Mouse (Mus musculus): ENCODE data around the gene B4galt3. TPM values are rescaled to one million over a fixed set of nuclear protein-coding genes. Genes with fewer than 3 reads are reported as not detected.
A peak's percentile ranks its signal among the peaks of the same experiment; 100 is the strongest.
"Not testable (repeated sequence)": the region's sequence is repeated elsewhere in the genome, so short reads cannot be mapped to it uniquely, and the experiment has no call there.

The B4galt3 gene
- total RNA-seq, 4 experiments from 2014 or later = 15.4 to 20.8 (median 19.1) TPM

DNA sequence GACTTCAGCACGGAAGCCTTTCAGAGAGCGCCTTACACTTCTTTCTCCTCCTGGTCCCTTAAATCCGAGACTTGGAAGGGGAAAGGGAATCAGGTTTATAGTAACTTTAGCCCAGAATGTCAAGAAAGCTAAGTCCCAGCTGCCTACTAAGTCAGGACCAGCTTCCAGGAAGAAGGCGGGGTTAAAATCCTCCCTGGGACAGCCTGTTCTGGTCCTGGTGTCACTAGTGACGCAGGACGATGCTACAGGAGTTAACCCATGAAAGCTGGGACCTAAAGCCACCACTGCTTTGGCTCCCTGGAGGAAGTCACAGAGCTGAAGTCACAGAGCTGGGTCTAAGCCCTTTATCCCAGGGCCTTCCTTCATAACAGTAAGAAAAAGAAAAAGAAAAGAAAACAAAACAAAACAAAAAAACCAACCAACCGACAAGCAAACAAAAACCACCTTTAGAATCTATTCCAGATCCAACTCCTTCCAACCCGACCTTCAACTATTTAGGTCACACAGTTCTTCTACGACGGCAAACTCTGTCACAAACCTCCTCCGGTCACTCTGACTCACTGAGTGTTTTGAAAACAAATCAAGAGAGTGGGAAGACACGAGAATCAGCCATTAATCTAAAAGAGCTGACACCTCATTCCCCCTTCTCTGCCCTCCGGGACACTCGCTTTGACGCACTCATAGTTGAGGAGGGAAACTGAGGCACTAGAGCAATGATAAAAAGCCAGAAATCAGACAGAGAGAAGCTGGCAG, 30.0 kb upstream of the B4galt3 start:
- DNase-seq (ENCODE audit: low spot score) = peak; percentile 74

- no peak for DNase-seq (ENCODE audit: low spot score)
Observed at GRCm38 (mm10) chr1:171240911-171241310, 29.2 kb upstream of the B4galt3 start.

GRCm38 (mm10) chr1:171241952-171242351, 28.2 kb upstream of the B4galt3 start:
- not testable (repeated sequence) for DNase-seq (ENCODE audit: low spot score)

GRCm38 (mm10) chr1:171245353-171245752, 24.8 kb upstream of the B4galt3 start:
- no peak for DNase-seq (ENCODE audit: low spot score)

DNA sequence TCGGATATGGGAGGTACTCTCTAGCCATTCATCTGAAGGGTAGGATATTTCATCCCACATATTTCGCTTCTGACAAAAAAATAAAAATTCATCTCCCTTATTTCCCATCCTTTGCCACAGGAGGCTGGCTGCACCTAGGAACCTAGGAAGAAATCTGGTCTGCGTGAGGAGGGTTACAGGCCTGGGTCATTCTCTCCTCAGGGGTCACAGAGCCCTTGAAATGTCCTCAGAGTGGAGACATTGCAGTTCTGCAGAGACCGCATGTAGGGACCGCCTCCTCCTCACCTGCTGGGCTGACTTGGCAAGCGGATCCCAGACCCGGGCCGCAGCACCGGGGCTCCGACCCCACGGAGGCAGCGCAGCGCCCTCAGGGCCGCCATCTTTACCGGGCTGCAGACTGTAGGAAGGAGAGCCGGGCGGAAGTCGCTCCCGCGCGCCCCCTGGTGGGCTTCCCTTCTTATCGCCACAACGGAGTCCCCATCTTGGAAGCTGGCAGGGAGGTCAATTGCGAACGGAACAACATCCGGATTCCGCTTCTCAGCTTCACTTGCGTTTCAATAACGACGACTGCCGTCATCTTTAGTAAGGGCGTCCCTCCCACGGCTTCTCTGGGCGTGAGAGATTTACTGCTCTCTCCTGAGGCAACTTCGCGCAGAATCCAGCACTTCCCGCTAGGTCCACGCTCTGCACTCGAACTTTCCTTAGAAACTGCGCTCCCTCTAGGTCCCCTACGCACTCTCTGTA, 23.2 kb upstream of the B4galt3 start:
- peak; percentile 98 for DNase-seq (ENCODE audit: low spot score)

- no peak for DNase-seq (ENCODE audit: low spot score)
Observed at GRCm38 (mm10) chr1:171247453-171247841, 22.7 kb upstream of the B4galt3 start.

GRCm38 (mm10) chr1:171247916-171248315, 22.2 kb upstream of the B4galt3 start:
- DNase-seq (ENCODE audit: low spot score) = peak; percentile 68

DNA sequence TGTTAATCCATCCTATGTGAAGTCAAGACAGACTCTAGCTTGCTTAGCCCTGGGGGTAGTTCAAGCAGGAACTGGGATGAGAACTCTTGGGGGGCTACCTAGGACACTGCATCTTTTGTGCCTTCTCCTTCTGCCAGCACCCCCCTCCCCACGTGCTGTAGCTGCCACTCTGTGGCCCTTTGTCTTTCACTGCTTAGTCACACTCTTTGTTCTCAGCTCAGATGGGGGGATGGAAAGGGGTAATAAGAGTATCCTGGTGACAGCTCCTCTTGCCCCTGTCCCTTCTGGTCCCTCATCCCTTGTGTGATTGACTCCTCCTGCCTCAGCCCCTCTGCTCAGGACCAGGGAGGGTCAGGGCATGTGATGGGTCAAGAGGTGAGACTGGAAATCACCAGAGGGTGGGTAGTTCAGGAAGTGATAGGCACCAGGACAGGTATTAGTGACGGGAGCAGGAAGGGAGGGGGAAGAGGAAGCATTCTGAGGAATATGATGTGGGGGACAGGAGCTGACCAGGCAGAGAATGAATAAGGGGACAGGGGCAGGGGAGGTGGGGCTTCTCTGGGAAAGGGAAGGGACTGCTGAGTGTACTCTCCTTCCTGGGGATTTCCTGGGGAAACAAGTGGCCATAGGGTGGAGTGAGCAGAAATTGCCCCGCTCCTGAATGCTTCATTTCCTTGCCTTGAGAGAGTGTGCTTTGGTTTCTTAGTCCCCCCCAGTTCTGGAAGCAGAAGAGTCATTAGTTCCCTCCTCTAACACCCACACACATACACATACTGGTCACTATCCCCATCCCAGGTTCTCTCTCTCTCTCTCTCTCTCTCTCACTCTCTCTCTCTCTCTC, 21.5 kb upstream of the B4galt3 start:
- peak; percentile 46 for DNase-seq (ENCODE audit: low spot score)

DNA sequence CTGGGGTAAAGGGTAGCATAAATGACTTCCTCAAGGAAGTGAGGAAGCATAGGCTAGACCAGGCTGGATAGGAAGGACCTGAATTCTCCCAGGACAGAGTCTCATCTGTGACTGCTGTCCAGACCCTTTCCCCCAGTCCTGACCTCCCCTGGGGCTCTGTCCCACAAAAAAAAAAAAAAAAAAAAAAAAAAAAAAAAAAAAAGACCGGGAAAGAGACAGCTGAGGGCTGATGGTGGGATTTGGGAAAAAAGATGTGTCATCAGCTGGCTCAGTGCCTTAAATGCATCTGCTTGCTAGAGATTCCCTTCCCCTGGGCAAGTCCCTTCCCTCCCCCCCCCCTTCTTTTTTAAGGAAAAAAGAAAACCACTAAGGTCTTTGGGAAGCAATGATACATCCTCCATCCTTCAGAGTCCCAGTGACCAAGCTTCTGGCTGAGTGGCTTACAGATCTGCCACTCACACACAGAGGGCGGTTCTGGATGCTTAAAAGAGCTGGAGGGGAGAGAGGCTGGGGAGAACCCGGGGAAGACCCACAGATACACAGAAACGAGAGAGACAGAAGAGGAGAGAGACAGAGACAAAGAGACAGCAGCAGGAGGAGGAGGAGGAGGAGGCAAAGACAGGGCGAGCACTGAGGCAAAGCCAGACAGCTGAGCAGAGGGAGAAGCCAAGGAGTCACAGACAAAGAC, 20.1 kb upstream of the B4galt3 start, which contains the start of gene Adamts4:
TSS of gene Adamts4 (plus strand) at position 509 of the 688 bp plus-strand sequence.
- peak; percentile 73 for DNase-seq (ENCODE audit: low spot score)

DNA sequence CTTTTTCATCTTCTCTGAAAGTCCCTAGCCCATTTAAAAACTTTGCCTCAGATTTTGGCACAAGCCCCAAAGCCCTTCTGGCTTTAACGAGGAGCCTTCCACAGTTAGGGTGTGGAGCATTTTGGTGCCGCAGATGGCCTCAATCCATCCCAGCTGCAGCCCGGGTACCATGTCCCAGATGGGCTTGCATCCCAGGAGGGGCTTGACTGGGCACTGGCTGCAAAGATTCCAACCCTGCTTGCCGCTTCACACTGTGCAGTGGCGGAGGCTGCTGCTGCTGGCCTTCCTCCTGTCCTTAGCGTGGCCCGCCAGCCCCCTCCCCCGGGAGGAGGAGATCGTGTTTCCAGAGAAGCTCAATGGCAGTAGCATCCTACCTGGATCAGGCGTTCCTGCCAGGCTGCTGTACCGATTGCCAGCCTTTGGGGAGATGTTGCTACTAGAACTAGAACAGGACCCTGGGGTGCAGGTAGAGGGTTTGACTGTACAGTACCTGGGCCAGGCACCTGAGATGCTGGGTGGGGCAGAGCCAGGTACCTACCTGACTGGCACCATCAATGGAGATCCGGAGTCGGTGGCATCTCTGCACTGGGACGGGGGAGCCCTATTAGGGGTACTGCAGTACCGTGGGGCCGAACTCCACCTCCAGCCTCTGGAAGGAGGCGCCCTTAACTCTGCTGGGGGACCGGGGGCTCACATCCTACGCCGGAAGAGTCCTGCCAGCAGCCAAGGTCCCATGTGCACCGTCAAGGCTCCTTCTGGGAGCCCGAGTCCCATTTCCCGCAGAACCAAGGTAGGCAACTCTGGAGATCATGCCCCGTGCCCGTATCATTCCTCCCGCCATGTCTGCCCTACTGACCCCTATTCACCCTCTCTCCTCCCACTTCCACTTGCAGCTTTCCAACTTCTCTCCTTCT, 19.2 kb upstream of the B4galt3 start, which contains the start of gene Ndufs2:
TSS of gene Ndufs2 (minus strand) at position 709 of the 914 bp plus-strand sequence.
- no peak for DNase-seq (ENCODE audit: low spot score)

- DNase-seq (ENCODE audit: low spot score) = peak; percentile 52
Observed at GRCm38 (mm10) chr1:171251594-171252324, 18.4 kb upstream of the B4galt3 start.

GRCm38 (mm10) chr1:171252415-171252814, 17.7 kb upstream of the B4galt3 start:
- DNase-seq (ENCODE audit: low spot score) = no peak

DNA sequence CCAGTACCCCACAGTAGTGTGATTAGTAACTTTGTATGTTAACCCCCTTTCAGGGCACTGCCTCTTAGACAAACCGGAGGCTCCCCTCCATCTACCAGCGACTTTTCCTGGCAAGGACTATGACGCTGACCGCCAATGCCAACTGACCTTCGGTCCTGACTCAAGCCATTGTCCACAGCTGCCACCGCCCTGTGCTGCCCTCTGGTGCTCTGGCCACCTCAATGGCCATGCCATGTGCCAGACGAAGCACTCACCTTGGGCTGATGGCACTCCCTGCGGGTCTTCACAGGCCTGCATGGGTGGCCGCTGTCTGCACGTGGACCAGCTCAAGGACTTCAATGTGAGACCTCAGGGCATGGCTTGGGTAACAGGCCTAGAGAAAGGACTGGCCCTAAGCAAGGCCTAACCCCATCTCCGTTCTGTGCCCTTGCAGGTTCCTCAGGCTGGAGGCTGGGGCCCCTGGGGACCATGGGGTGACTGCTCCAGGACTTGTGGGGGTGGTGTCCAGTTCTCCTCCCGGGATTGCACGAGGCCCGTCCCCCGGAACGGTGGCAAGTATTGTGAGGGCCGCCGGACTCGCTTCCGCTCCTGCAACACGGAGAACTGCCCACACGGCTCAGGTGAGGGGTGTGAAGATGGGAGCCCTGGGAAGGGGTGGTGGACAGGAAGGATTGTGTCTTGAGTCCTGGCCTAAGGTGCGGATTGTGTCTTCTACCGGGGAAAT, 13.9 kb upstream of the B4galt3 start:
- no peak for DNase-seq (ENCODE audit: low spot score)

DNA sequence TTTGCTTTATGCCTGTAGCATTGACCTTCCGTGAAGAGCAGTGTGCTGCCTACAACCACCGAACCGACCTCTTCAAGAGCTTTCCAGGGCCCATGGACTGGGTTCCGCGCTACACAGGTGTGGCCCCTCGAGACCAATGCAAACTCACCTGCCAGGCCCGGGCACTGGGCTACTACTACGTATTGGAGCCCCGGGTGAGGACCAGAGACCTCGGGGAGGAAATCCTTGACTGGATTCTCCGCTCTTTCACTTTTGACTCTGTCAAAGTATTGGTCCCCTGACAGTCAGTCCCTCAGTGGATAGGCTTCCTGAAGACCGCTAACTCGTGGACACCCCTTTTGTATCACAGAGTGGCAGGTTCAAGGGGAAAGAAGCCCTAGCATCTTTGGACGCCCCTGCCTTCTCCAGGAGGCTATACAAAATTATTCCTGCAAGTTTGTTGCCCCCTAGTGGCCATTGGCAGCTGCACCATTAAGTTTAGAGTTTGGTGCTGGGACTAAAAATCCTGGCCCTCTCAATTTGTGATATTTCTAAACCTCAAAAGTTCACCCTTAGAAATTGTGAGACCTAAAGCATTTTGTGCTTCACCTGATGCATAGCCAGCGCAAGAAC, 13.1 kb upstream of the B4galt3 start:
- DNase-seq (ENCODE audit: low spot score) = peak; percentile 67

DNA sequence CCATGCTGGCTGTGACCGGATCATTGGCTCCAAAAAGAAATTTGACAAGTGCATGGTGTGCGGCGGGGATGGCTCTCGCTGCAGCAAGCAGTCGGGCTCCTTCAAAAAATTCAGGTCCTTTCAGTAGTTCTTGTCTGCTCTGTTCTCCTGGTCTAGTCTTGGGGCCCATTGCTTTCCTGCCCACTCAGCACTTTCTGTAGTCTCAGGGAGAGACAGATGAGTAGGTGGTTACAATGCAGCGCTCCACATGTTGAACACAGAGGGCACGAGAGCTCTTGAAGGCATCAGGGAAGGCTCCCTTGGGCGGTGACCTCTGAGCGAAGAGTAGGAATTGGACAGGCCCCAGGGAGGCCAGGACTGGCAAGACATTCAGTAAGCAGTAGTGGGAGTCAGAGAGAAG, 12.3 kb upstream of the B4galt3 start:
- DNase-seq (ENCODE audit: low spot score) = no peak

GRCm38 (mm10) chr1:171258921-171259320, 11.2 kb upstream of the B4galt3 start:
- DNase-seq (ENCODE audit: low spot score) = no peak

GRCm38 (mm10) chr1:171260316-171260715, 9.8 kb upstream of the B4galt3 start:
- no peak for DNase-seq (ENCODE audit: low spot score)

- peak; percentile 85 for DNase-seq (ENCODE audit: low spot score)
Observed at GRCm38 (mm10) chr1:171262594-171263130, 7.5 kb upstream of the B4galt3 start.
